Mouse (Mus musculus) kidney, embryonic 15.5 days (tissue): Measurements from ENCODE around the gene Slc30a3. TPM values are rescaled to one million over a fixed set of nuclear protein-coding genes. Genes with fewer than 3 reads are reported as not detected.
"Not testable (repeated sequence)": the region's sequence is repeated elsewhere in the genome, so short reads cannot be mapped to it uniquely, and the experiment has no call there.

Experiments
- ATAC-seq: fragments of 200-750 bp; cut with Nextera tagmentation; replicated peaks from 2 replicates; pipeline ENCODE4 v1.8.0; 2017; ENCODE audit warnings: moderate TSS enrichment; ENCODE audit not compliant: low FRiP score
- H3K27ac ChIP-seq: fragments of 300-500 bp; sonication (generic); 2 replicates; pipeline ENCODE4 v1.5.1; 2015; ENCODE audit warnings: mild to moderate bottlenecking, inconsistent platforms
- H3K27me3 ChIP-seq: fragments of 300-500 bp; sonication (generic); 2 replicates; pipeline ENCODE4 v1.6.1; 2015; ENCODE audit warnings: inconsistent platforms
- H3K36me3 ChIP-seq: fragments of 300-500 bp; sonication (generic); 2 replicates; pipeline ENCODE4 v1.6.1; 2015; ENCODE audit warnings: inconsistent platforms
- H3K4me1 ChIP-seq: fragments of 300-500 bp; sonication (generic); 2 replicates; pipeline ENCODE4 v1.6.1; 2015; ENCODE audit warnings: inconsistent platforms
- H3K4me2 ChIP-seq: fragments of 300-500 bp; sonication (generic); 2 replicates; pipeline ENCODE4 v1.6.1; 2015; ENCODE audit warnings: moderate library complexity, mild to moderate bottlenecking, inconsistent platforms
- H3K4me3 ChIP-seq: fragments of 300-500 bp; sonication (generic); replicated peaks from 2 replicates; pipeline ENCODE4 v1.5.1; 2015; ENCODE audit warnings: mild to moderate bottlenecking, inconsistent platforms
- H3K9ac ChIP-seq: fragments of 300-500 bp; sonication (generic); 2 replicates; pipeline ENCODE4 v1.6.1; 2015; ENCODE audit warnings: mild to moderate bottlenecking, inconsistent platforms
- H3K9me3 ChIP-seq: fragments of 300-500 bp; sonication (generic); replicated peaks from 2 replicates; pipeline ENCODE4 v1.6.1; 2016; ENCODE audit warnings: inconsistent platforms
- WGBS: fragments of 180-500 bp; shearing (Covaris S2); methylation state at CpG from one replicate; pipeline ENCODE4 v1.1.7; 2015; ENCODE audit warnings: mixed read lengths; 5-methylcytosine and 5-hydroxymethylcytosine counted together
- polyA plus RNA-seq: library from polyadenylated mRNA; unstranded; fragments of >200 nt; fragmentation: Nextera tagmentation; extraction: Ambion mirVana; gene quantifications from 2 replicates; pipeline ENCODE4 v1.2.1, GENCODE M21; 2015

The Slc30a3 gene
- polyA plus RNA-seq, 1 experiment from 2014 or later: 3.1 TPM

GRCm38 (mm10) chr5:31036556-31036955, 71.5 kb downstream of the Slc30a3 start:
- not testable (repeated sequence) for H3K4me2 ChIP-seq, H3K4me1 ChIP-seq, H3K9me3 ChIP-seq, H3K4me3 ChIP-seq, H3K9ac ChIP-seq, ATAC-seq, H3K27me3 ChIP-seq, H3K27ac ChIP-seq
- 82% methylated on average over 11 of the region's 11 CpGs for WGBS
- H3K36me3 ChIP-seq: peaks cover 42% of the 10 kb centered on the region

Other genes with a start within 250 kb of the Slc30a3 start
- 82.4 and 93.2 TPM in 2 replicates for gene Tmem214, start 240.2 kb downstream of the Slc30a3 start, polyA plus RNA-seq
- gene Agbl5, start 219.5 kb downstream of the Slc30a3 start, polyA plus RNA-seq: 20.6 and 25.9 TPM in 2 replicates
- gene Ost4, start 200.4 kb downstream of the Slc30a3 start, polyA plus RNA-seq: 491 and 504 TPM in 2 replicates
- gene Emilin1, start 194.8 kb downstream of the Slc30a3 start, polyA plus RNA-seq: 258 and 306 TPM in 2 replicates
- gene Khk, start 186.8 kb downstream of the Slc30a3 start, polyA plus RNA-seq: 29.3 and 29.7 TPM in 2 replicates
- 12.5 and 17.4 TPM in 2 replicates for gene Cgref1, start 162.6 kb downstream of the Slc30a3 start, polyA plus RNA-seq
- gene Preb, start 147.9 kb downstream of the Slc30a3 start, polyA plus RNA-seq: 146 and 151 TPM in 2 replicates
- gene Tcf23, start 139.6 kb downstream of the Slc30a3 start, polyA plus RNA-seq: 1.6 and 1.8 TPM in 2 replicates
- gene Atraid, start 59.9 kb downstream of the Slc30a3 start, polyA plus RNA-seq: 145 and 149 TPM in 2 replicates
- 10.4 and 11.8 TPM in 2 replicates for gene Slc5a6, start 59.3 kb downstream of the Slc30a3 start, polyA plus RNA-seq
- gene Cad, start 53.5 kb downstream of the Slc30a3 start, polyA plus RNA-seq: 32.5 and 36.2 TPM in 2 replicates
- gene Dnajc5g, start 2.0 kb downstream of the Slc30a3 start, polyA plus RNA-seq: not detected in 2 replicates
- gene Trim54, start 8.5 kb upstream of the Slc30a3 start, polyA plus RNA-seq: 1.2 and 1.6 TPM in 2 replicates
- not detected in 2 replicates for gene Ucn, start 30.6 kb upstream of the Slc30a3 start, polyA plus RNA-seq
- gene Mpv17, start 46.0 kb upstream of the Slc30a3 start, polyA plus RNA-seq: 62.6 and 76.8 TPM in 2 replicates
- 2.0 and 2.1 TPM in 2 replicates for gene Gm29609, start 71.7 kb upstream of the Slc30a3 start, polyA plus RNA-seq
- gene Gtf3c2, start 71.9 kb upstream of the Slc30a3 start, polyA plus RNA-seq: 83.0 and 93.5 TPM in 2 replicates
- gene Snx17, start 85.0 kb upstream of the Slc30a3 start, polyA plus RNA-seq: 140 and 148 TPM in 2 replicates
- gene Eif2b4, start 85.2 kb upstream of the Slc30a3 start, polyA plus RNA-seq: 64.9 and 65.9 TPM in 2 replicates
- gene Zfp513, start 94.1 kb upstream of the Slc30a3 start, polyA plus RNA-seq: 9.1 and 11.9 TPM in 2 replicates
- 130 and 144 TPM in 2 replicates for gene Ppm1g, start 112.5 kb upstream of the Slc30a3 start, polyA plus RNA-seq
- gene Nrbp1, start 132.6 kb upstream of the Slc30a3 start, polyA plus RNA-seq: 156 and 171 TPM in 2 replicates
- 0.83 TPM in 1 of 2 replicates, not detected in the other for gene Gm9970, start 133.0 kb upstream of the Slc30a3 start, polyA plus RNA-seq
- 21.5 and 25.1 TPM in 2 replicates for gene Krtcap3, start 143.5 kb upstream of the Slc30a3 start, polyA plus RNA-seq
- 36.3 and 36.9 TPM in 2 replicates for gene Ift172, start 182.9 kb upstream of the Slc30a3 start, polyA plus RNA-seq
- gene Fndc4, start 187.8 kb upstream of the Slc30a3 start, polyA plus RNA-seq: 42.3 and 46.2 TPM in 2 replicates
- 0.21 and 0.70 TPM in 2 replicates for gene Gckr, start 189.2 kb upstream of the Slc30a3 start, polyA plus RNA-seq